Mouse (Mus musculus): Measurements from ENCODE around the gene Fcho2. TPM values are rescaled to one million over a fixed set of nuclear protein-coding genes. Genes with fewer than 3 reads are reported as not detected.

Fcho2 gene
- polyA plus RNA-seq, 1 experiment: 30.6 TPM

GRCm38 (mm10) chr13:98810143-98810542 lies 5.1 kb downstream of the Fcho2 start:
- DNase-seq (ENCODE audit: extremely low spot score in 1 of 2, low spot score in 1 of 2): peak in 1 of 2 experiments; percentile 50

- DNase-seq (ENCODE audit: extremely low spot score in 1 of 2, low spot score in 1 of 2): no peak
These were observed 6.2 kb downstream of the Fcho2 start for GRCm38 (mm10) chr13:98809087-98809486.

GRCm38 (mm10) chr13:98804480-98804879 lies 10.8 kb downstream of the Fcho2 start:
- DNase-seq (ENCODE audit: extremely low spot score in 1 of 2, low spot score in 1 of 2): no peak

- no peak for DNase-seq (ENCODE audit: extremely low spot score in 1 of 2, low spot score in 1 of 2)
These were observed 11.6 kb downstream of the Fcho2 start for GRCm38 (mm10) chr13:98803699-98804098.

GRCm38 (mm10) chr13:98802957-98803356 lies 12.3 kb downstream of the Fcho2 start:
- no peak for DNase-seq (ENCODE audit: extremely low spot score in 1 of 2, low spot score in 1 of 2)

- DNase-seq (ENCODE audit: extremely low spot score in 1 of 2, low spot score in 1 of 2): no peak
These were observed 19.7 kb downstream of the Fcho2 start for GRCm38 (mm10) chr13:98795511-98795910.

- DNase-seq (ENCODE audit: extremely low spot score in 1 of 2, low spot score in 1 of 2): no peak
These were observed 22.4 kb downstream of the Fcho2 start for GRCm38 (mm10) chr13:98792864-98793263.

- DNase-seq (ENCODE audit: extremely low spot score in 1 of 2, low spot score in 1 of 2): no peak
These were observed 23.6 kb downstream of the Fcho2 start for GRCm38 (mm10) chr13:98791693-98792092.

- DNase-seq (ENCODE audit: extremely low spot score in 1 of 2, low spot score in 1 of 2): no peak
These were observed 28.1 kb downstream of the Fcho2 start for GRCm38 (mm10) chr13:98786970-98787685.

- DNase-seq (ENCODE audit: extremely low spot score in 1 of 2, low spot score in 1 of 2): no peak
These were observed 37.3 kb downstream of the Fcho2 start for GRCm38 (mm10) chr13:98777959-98778358.

GRCm38 (mm10) chr13:98771484-98771883 lies 43.8 kb downstream of the Fcho2 start:
- no peak for DNase-seq (ENCODE audit: extremely low spot score in 1 of 2, low spot score in 1 of 2)

- DNase-seq (ENCODE audit: extremely low spot score in 1 of 2, low spot score in 1 of 2): no peak
These were observed 46.9 kb downstream of the Fcho2 start for GRCm38 (mm10) chr13:98768329-98768728.

GRCm38 (mm10) chr13:98761771-98762170 lies 53.5 kb downstream of the Fcho2 start:
- DNase-seq (ENCODE audit: extremely low spot score in 1 of 2, low spot score in 1 of 2): no peak

GRCm38 (mm10) chr13:98755886-98756285 lies 59.4 kb downstream of the Fcho2 start:
- DNase-seq (ENCODE audit: extremely low spot score in 1 of 2, low spot score in 1 of 2): no peak

GRCm38 (mm10) chr13:98744679-98745078 lies 70.6 kb downstream of the Fcho2 start:
- no peak for DNase-seq (ENCODE audit: extremely low spot score in 1 of 2, low spot score in 1 of 2)

GRCm38 (mm10) chr13:98743829-98744228 lies 71.4 kb downstream of the Fcho2 start:
- no peak for DNase-seq (ENCODE audit: extremely low spot score in 1 of 2, low spot score in 1 of 2)

- DNase-seq (ENCODE audit: extremely low spot score in 1 of 2, low spot score in 1 of 2): no peak
These were observed 72.0 kb downstream of the Fcho2 start for GRCm38 (mm10) chr13:98743214-98743613.

- DNase-seq (ENCODE audit: extremely low spot score in 1 of 2, low spot score in 1 of 2): no peak
These were observed 77.0 kb downstream of the Fcho2 start for GRCm38 (mm10) chr13:98738213-98738612.

GRCm38 (mm10) chr13:98733292-98733691 lies 82.0 kb downstream of the Fcho2 start:
- no peak for DNase-seq (ENCODE audit: extremely low spot score in 1 of 2, low spot score in 1 of 2)

GRCm38 (mm10) chr13:98729271-98730062 lies 85.8 kb downstream of the Fcho2 start:
- DNase-seq (ENCODE audit: extremely low spot score in 1 of 2, low spot score in 1 of 2): peak in 1 of 2 experiments; percentile 42

GRCm38 (mm10) chr13:98726494-98726893 lies 88.8 kb downstream of the Fcho2 start:
- peak in 1 of 2 experiments; percentile 57 for DNase-seq (ENCODE audit: extremely low spot score in 1 of 2, low spot score in 1 of 2)

GRCm38 (mm10) chr13:98723430-98723829 lies 91.8 kb downstream of the Fcho2 start:
- no peak for DNase-seq (ENCODE audit: extremely low spot score in 1 of 2, low spot score in 1 of 2)
